Mouse (Mus musculus) v-Abl transformed pro-B cells (cell line): ENCODE results near the gene Yju2.

Experiments
- in situ Hi-C, 2 experiments: fragments of 400-800 bp; cut with MboI; formaldehyde crosslinking; loops; one replicate each; pipeline ENCODE4 v1.15.1; 2025; ENCODE audit not compliant: unreplicated experiment in 2 of 2

Gene Yju2

DNA sequence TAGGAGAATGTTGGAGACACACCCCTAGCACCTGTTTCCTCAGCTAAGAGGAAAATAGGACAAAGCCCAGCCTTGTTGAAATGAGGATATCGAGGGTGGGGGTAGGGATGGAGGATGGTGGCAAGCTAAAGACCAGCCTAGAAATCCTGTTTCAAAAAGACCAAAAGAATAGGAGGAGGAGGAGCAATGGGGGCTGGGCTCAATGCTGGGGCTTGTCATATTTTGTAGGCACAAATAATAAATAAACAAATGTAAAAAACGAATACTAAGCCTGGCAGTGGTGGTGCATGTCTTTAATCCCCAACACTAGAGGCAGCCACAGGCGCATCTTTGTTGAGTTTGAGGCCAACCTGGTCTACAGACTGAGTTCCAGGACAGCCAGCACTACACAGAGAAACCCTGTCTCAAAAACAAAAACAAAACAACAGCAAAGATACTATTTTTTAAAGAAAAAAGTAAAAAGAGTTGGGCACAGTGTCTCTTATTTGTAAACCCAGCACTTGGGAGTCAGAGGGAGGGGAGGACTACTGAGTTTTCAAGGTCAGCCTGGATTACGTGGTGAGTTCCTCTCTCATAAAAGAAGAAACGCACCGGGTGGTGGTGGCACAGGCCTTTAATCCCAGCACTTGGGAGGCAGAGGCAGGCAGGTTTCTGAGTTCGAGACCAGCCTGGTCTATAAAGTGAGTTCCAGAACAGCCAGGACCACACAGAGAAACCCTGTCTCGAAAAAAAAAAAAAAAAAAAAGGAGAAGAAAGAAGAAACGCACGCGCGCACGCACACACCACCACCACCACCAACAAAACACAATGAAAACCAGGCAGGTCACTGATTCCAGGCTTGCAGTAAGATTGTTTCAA, 944 bp upstream of the Yju2 start:
- in situ Hi-C loops, result loop anchor here (5.0 to 25.0 kb wide), 4 partner anchors 143 to 299 kb away; partner anchors contain the start of genes Dpp9 (in 1 of the 2) and Fem1a (in 1 of the 2)

DNA sequence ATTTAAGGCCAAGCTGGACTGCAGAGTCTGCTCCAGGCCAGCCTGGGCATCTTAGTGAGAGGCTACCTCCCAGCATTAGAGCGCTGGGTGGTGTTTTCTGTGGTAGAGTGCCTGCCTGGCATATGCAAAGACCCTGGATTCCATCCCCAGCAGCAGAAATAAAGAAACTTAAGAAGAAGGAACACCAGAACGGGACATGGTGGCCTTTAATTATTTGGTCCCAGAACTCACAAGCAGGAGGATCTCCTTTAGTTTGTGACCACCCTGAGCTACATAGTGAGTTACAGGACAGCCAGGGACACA, 364 bp upstream of the Yju2 start:
- in situ Hi-C loops, result loop anchor here (5.0 to 25.0 kb wide), 4 partner anchors 144 to 299 kb away; partner anchors contain the start of genes Dpp9 (in 1 of the 2) and Fem1a (in 1 of the 2)

- in situ Hi-C loops, result loop anchor here (5.0 to 25.0 kb wide), 5 partner anchors 145 to 297 kb away; partner anchors contain the start of genes Dpp9 (in 1 of the 2) and Fem1a (in 1 of the 2)
Measured at GRCm38 (mm10) chr17:55959946-55960740, 1.2 kb downstream of the Yju2 start.

DNA sequence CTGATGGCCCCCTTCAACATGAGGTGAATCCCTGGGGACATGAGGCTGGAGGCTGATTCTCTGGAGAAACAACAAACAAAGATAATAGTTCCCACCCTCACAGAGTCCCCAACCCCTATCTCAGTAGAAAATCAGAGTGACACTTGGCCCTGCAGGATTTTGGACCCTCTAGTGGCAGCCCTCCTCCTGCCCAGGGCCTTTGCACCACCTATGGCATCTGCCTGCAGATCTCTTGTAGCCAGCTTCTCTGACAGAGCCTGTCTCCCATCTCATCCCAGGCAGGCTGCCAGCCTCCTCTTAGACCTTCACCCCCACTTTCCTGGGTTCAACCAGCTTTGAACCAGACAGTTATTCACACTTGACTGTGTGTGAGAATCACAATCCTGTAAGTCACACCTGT, 1.9 kb downstream of the Yju2 start:
- in situ Hi-C loops, result loop anchor here (5.0 to 25.0 kb wide), 2 partner anchors 252 to 253 kb away; partner anchors contain the start of gene Dpp9 (in 1 of the 2)

DNA sequence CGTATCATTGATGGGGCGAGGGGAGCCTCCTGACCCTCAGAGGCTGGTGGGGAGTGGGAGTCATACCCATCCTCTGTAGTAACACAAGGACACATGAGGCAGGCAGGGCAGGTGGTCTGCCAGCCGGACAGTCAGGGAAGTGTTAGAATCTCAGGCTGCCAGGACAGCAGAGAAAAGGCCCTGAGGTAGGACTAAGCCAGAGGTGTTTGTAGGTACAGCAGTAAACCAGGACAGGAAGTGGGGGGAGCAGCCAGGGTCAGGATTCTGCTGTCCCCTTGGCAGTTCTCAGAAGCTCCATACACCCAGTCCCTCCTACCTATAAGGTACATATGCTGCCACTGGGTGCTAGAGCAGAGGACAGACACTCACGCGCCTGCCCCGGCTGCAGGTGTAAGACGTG, 2.7 kb downstream of the Yju2 start:
- in situ Hi-C loops, result loop anchor here (5.0 to 25.0 kb wide), 2 partner anchors 251 to 254 kb away; partner anchors contain the start of gene Dpp9 (in 1 of the 2)

DNA sequence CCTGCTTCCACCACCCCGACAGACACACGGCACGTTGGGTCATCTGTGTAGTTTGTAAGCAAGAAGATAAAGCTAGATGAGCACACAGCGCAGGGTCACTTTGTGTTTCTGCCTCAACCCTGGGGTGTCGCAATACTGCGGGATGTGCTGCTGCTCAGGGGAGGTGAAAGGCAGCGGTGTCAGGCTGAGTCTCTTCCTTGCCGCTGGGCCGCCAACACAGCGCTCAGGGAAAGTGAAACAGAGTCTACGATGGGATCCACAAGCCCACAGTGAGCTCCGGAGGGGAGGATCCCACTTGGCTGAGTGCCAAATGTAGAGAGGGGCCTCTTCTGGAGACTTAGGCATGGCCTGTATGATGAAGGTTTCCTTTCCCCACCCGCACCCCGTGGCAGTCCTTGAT, 4.3 kb downstream of the Yju2 start:
- in situ Hi-C loops, result loop anchor here (5.0 to 25.0 kb wide), 2 partner anchors 249 to 256 kb away; partner anchors contain the start of gene Dpp9 (in 1 of the 2)

DNA sequence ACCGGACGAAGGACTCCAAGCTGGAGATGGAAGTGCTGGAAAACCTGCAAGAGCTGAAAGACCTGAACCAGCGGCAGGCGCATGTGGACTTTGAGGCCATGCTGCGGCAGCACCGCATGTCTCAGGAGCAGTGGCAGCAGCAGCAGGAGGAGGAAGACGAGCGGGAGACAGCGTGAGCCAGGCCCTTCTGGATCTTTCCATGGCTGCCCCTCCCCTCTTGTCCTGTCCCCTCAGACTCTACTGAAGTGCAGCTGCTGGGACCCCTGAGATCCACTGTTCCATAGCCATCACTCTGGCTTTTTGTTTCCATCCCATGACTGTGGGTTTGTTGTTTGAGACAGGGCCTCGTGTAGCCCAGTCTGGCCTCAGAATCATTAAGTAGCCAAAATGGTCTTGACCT, 5.6 kb downstream of the Yju2 start:
- in situ Hi-C loops, result loop anchor here (5.0 to 25.0 kb wide), 2 partner anchors 248 to 257 kb away; partner anchors contain the start of gene Dpp9 (in 1 of the 2)

- in situ Hi-C loops, result loop anchor here (5.0 to 25.0 kb wide), 2 partner anchors 247 to 258 kb away; partner anchors contain the start of gene Dpp9 (in 1 of the 2)
Measured at GRCm38 (mm10) chr17:55964996-55965395, 6.1 kb downstream of the Yju2 start.

GRCm38 (mm10) chr17:55967186-55967585, 8.3 kb downstream of the Yju2 start:
- in situ Hi-C loops, result loop anchor here in 1 of 2 experiments (25.0 kb wide), 1 partner anchor 245 kb away; the partner anchor contains the start of gene Dpp9

GRCm38 (mm10) chr17:55968210-55968609, 9.3 kb downstream of the Yju2 start:
- in situ Hi-C loops, result loop anchor here in 1 of 2 experiments (25.0 kb wide), 1 partner anchor 244 kb away; the partner anchor contains the start of gene Dpp9

DNA sequence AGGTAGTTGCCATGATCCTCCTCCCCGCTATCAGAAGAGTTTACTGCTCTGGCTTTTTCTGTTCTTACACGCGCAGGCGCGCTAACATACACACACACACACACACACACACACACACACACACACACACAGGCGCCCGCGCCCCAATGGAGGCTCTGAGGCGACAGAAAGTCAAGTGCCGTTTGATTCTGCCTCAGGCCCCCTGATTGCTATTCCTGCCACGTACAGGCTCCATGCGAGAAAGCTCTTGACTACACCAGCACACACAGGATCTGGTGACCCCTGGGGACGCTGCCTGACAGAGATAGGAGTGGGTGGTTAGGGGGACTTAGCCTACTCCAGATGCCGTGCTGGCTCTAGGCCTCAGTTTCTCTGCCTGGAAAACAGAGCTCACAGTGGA, 10.7 kb downstream of the Yju2 start:
- in situ Hi-C loops, result loop anchor here in 1 of 2 experiments (25.0 kb wide), 1 partner anchor 243 kb away; the partner anchor contains the start of gene Dpp9

- in situ Hi-C loops, result loop anchor here in 1 of 2 experiments (5.0 to 25.0 kb wide), 3 partner anchors 42 to 375 kb away; partner anchors contain the start of gene Dpp9
Measured at GRCm38 (mm10) chr17:55969966-55970891, 11.3 kb downstream of the Yju2 start, which contains the start of gene Shd. Shd (plus strand) TSS chr17:55970467.

GRCm38 (mm10) chr17:55971453-55971852, 12.6 kb downstream of the Yju2 start:
- in situ Hi-C loops, result loop anchor here in 1 of 2 experiments (5.0 to 25.0 kb wide), 3 partner anchors 41 to 373 kb away; partner anchors contain the start of gene Dpp9

DNA sequence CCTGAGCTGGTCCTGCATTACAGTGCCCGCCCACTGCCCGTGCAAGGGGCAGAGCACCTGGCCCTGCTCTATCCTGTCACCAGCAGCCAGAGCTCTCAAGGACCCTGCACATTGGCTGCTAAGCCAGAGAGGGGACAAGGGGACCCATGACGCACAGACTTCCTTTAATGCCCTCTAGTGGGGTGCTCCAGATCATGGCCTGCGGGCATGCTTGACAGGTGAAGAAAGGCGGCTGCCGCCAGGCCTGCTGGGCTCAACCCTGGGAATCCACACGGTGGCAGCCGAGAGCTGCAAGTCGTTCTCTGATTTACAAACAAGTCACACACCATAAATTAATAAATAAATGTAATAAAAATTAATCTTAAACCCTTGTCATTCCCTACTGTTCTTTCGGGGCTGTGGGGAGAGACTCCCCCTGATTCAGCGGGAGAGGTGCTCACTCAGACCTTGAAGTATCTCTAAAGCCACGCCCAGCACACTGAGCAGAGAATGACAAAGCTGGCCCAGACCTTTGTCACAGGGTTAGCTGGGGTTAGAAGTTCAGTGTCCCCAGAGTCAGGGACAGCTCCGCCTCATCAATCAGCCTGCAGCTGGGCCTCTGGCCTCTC, 17.5 kb downstream of the Yju2 start:
- in situ Hi-C loops, result loop anchor here in 1 of 2 experiments (10.0 kb wide), 1 partner anchor 368 kb away; no protein-coding TSS in a partner anchor

GRCm38 (mm10) chr17:55977301-55977700, 18.4 kb downstream of the Yju2 start:
- in situ Hi-C loops, result loop anchor here in 1 of 2 experiments (10.0 kb wide), 1 partner anchor 368 kb away; no protein-coding TSS in a partner anchor

DNA sequence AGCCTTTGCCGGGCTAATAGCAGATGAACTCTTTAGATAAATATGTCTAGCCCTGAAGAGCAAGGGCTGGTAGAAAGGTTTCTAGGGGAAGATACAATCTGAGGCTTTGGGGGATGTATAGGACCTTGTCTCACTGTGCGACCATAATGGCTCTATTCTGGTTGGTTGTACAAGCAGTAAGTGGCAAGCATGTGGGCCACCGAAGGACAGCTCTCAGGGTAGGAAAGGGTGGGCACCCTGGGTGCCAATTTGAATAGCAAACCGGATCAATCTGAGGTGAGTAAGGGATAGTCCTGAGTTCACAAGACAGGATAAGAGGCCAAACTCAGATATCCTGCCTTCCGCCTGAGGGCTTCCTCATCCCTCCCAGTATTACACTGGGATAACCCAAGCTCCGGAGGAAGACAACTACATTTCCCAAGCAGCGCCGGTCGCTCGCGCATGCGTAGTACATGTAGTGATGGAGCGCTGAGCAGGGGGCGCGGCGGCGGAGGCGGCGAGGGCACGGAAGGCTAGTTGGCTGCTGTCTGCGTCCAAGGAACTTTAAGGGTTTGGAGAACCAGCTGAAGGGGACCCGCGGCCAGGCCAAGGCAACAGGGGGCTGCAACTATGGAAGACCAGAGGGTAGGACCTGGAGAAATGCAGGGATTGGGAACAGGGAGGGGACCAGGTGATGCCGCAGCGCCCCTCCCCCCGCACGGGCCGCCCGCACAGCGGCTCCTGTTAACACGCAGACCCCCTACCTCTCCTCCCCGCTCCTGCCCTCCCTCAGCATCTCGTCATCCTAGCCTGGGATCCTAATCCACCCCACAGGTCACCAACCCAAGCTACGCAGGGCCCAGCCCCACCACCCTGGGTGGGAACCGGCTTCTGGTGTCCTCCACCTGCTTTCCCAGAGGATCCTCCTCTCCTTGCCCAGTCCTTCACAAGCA, 27.4 kb downstream of the Yju2 start, which contains the start of gene Fsd1:
Gene Fsd1, plus strand, starts transcription at position 480 of the 932 bp plus-strand sequence.
- in situ Hi-C loops, result no loop called here

GRCm38 (mm10) chr17:55990278-55990898, 31.5 kb downstream of the Yju2 start:
- in situ Hi-C loops, result no loop called here
